Mouse (Mus musculus) kidney, postnatal 36 days (tissue): ENCODE data around the gene Usp38.
A peak's percentile ranks its signal among the peaks of the same experiment; 100 is the strongest.

Experiments
- DNase-seq, 2 experiments: peaks; one replicate each; pipeline ENCODE4 v3.0.0; 2021 to 2022; ENCODE audit warnings: mixed read lengths in 2 of 2

Usp38 gene

DNA sequence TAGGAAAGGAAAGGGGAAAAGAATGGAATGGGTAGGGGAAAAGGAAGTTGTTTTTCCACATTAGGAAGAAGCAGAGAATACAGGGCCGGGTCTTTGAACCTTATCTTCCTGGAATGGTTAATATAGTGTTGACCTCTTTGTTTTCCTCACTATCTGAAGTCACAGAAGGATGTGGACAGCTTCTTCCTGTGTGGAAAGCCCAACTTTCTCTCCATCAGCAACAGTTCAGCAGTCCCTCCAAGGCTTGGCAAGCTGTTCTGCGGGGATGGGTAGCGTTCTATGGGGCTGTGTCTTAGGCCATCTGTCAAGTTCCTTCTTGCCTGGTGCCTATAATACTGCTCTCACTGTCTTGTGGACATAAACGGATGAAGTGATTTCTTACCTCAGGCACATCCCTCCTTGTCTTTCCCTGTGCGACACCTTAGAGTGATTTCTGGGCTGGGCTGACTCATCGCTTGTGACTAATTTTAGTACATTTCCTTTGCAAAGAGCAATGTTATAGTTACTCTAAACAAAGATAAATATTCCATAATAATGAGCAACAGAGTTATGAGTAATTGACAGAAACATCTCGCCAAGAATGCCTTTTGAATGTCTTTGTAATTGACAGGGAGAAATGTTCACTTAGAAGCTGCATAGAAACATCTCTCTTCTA, 52.7 kb downstream of the Usp38 start:
- DNase-seq = no peak

DNA sequence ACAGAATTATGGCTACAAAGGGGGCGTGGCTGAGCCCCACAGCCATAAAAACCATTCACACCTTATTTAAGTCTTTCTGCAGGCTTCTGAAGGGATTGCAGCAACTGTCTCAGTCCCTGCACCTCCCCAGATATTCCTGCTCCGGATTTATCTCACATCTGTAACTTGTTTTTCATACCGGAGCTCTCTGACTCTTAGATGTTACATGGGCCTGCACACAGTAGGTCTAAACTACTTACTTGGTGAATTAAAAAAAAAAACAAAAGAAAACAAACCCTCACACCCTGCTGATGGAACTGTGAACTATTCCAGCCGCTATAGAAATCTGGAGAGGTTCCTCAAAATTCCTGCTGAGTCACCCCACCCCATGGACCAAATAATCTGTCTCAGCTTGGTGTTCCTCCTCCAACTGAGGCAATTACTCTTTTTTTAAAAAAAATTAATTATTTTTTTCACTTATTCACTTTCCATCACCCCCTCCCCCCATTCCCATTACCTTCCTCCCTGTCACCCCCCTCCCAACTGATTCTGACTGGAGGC, 53.6 kb downstream of the Usp38 start:
- DNase-seq = no peak

DNA sequence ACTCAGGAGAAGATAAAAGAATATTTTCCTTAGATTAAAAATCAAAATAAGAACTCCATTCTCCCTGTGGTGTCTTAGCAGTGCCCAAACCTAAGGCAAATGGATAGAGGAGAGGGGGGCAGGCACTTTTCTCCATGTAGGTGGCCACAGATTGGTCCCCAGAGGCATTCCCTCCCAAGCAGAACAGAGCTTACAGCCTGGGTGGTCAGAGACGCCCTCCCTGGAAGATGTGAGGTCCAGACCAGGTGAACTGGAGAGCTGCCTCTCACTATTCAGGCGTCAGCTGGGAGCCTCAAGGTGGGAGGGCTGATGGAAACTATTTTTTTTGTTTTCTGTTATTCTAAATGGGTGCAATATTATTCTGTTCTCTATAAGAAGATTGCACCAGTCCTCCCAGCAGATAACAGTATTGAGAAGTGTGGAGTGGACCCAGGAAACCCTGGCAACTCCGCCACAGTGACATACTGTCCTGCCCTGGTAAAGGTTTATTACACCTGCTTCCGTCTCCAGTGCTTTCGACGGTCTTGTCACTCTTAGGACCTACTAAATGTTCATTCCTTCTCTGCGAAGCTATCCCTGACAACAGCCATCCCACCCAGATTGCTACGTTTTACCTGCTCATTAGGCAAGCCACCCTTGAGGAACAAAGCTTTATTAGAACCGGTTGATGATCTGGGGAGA, 55.0 kb downstream of the Usp38 start:
- DNase-seq = no peak

DNA sequence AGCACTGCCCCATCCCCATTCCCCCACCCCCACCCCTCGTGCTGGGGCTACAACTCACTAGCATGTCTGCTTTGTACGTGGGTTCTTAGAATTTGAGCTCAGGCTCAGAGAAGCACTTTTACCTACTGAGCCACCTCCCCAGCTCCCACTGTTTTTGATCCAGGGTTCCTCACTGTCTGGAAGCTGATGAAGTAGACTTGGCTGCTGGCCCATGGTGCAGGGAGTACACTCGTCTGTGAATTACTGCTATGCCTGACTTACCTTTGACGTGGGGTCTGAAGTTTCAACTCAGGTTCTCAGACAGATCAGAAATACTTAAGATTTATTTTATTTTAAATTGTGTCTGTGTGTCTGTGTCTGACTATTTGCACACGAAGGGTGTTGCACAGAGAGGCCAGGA, 57.0 kb downstream of the Usp38 start:
- DNase-seq = peak; percentile 17 to 62

DNA sequence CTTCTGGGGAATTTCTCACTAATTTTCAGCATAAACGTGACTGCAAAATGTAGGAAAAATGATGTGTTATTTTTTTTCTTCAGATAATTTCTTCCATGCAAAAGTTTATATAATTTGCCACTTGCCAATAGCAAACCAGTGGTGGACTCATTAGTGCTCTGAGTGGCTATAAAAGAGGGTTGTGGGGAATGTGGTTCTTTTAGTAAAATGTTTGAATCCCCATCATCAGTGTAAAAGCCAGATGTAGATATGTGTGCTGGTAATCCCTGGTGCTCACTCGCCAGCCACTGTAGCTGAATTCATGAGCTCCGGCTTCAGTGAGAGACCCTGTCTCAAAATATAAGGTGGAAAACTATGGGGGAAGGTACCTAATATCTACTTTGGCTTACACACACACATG, 61.8 kb downstream of the Usp38 start:
- no peak for DNase-seq

DNA sequence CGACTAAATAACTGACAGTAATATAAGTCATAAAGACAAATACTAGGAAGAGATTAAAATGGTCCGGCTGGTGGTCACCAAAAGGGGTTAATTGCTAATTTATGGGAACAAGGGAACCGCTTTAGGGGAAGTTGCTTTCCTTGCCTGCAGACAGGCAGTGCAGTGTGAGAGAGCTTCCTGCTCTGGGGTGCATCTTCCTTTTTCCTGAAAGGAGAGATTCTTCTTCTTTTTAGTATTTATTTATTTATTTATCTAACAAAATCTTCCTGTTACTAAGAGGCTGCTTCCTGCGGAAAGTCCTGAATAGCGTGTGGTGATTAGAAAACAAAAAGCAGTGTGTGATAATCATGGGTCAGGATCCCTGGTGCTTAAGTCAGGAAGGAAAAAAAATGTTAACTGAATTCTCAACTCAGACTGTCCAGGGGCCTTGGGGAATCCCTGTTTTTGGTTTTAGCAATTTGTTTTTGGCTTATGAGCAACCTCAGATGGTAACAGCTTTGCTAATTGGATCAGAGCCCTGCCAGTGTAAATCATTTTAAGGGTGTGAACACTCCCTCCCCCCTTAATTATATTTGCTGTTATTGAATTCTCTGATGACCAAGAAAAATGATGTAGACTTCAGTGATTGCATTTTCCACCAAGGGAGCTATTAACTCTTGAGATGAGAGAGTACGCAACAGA, 62.4 kb downstream of the Usp38 start:
- peak; percentile 19 to 44 for DNase-seq

DNA sequence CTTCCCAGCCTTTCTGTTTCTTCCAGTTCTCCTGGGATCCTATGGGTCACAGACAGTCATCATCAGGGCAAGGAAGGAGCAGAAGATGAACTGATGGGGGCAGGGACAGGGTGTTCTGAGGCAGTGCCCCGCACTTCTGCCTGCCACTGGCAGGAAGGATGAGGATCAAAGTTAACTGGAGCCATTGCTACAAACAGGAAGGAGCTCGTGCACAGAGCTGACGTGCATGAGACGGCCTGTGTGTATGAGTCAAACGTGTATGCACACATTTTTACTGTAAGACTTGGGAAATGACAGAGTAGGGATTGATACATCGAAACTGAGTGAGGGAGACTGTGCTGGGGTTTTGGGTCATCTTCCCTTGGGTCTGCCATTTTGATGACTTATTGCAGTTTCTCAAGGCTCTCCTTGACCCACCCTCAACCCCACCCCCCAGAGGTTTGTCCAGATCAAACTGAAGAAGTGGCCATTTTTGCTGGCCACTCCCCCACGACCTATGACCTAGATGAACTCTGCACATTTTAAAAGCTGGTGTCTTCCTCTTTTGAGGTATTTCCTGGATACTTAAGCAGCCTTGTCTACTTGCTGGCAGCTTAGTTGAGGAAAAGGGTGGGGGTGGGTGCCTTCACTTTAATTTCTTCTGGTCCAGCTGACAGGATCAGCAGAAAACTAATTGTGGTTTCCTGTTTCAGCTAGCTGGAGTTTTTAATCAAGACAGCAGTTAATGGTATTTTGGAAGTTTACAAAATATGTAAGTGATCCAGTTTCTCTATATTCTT, 66.1 kb downstream of the Usp38 start:
- DNase-seq = peak; percentile 14 to 34

DNA sequence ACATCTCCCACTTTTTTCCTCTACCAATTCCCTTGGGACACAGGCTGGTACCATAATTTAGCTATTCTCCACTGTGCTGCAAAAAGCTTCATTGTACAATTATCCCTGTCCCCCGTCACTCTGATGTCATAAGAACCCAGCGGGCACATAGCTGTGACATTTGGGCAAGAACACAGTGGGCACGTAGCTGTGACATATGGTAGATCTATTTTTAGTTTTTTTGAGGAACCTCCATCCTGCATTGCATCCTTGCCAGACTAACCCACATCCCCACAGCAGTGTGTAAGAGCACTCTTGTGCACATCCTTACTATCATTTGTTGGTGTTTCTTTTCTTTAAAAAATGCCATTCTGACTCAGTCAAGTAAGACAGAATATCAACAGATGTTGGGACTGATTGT, 71.0 kb downstream of the Usp38 start:
- no peak for DNase-seq

DNA sequence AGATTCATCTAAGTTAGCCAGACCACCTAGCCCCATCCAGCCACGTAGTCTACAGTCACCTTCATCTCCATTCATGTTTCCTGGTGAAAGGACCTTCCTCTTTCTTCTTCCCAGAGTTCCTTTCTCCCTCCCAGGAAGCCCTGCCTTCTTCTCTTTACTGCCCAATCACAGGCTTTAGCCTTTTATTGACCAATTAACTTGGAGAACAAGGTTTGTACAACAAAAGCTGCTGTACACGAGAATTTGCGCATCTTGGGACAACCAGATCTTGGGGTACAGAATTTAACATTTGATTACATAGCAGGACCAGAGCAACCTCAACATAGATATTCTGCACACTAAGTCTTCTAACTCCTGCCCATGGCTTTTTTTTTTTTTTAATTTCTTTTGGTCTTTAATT, 73.1 kb downstream of the Usp38 start:
- no peak for DNase-seq

DNA sequence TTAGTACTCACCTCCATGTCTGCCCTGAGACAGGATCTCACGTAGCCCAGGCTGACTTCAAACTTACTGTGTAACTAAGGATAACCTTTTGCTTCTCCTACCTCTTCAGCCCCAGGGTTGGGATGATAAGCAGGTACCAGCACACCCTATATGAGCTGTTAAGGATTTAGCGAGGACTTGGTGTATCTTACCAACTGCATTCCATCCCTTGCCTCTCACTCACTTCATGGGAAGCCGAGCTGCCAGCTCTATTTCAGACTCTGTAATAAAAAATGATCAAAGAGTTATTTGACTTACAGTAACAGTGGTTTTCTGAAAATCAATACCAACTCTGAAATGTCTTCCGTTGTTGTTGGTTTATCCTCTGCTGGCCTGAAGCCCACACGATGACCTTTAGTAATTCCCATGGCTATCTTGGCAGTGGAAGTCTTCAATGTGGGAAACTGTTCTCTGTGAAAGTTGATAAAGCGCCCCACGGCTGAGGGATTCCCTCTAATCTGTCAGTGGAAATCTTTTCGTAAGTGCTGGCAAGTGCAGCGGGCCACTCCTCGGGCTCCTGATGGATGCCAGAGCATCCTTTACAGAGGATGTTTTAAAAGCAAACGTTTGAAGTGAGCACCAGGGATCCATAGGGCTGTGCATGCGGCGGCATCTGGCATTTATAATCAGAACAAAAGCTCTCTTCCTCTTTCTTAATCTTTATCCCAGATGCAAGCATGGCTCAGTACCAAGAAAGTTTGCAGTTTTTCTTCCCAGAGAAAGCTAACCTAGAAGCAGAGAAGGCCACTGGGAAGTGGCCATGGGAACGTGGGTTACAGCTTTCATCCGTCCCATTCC, 76.7 kb downstream of the Usp38 start:
- peak; percentile 14 to 22 for DNase-seq
